Mouse (Mus musculus) cerebellum, postnatal 36 days (tissue): ENCODE results near the gene Smdt1.

Experiments used
- DNase-seq, 2 experiments: peaks; one replicate each; pipeline ENCODE4 v3.0.0; 2021 to 2022; ENCODE audit warnings: mixed read lengths in 2 of 2

Gene Smdt1

DNA sequence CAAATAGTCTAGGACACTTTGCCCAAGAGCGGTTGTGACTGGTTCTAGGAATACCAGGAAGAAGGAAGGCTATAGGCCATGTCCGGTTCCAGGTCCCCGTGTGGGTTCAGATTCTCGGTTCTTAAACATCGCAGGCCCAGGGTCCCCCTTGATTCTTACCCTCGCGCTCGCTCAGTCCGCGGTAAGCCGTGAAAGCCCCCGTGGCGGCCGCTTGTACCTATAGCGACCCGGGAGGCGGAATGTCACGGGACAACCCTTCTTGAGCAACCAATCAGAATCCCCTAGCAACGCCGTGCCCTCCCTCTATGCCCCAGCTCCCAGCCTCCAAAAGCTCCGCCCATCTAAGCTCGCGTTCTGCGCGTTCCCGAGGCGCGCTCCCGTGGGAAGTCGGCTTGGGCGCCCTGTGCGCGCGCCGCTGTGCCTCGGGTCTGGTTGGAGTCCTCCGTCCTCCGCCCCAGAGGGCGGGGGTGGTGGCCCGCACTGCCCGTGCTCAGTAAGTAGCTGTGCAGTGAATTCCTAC is at the start of gene Smdt1, which contains the start of the genes Naga and Pheta2:
TSS of gene Smdt1 (plus strand) at position 367 of the 520 bp plus-strand sequence.
TSS of gene Naga (minus strand) at position 333 of the 520 bp plus-strand sequence.
TSS of gene Pheta2 (plus strand) at position 350 of the 520 bp plus-strand sequence.
- peak; percentile 94 to 97 for DNase-seq

DNA sequence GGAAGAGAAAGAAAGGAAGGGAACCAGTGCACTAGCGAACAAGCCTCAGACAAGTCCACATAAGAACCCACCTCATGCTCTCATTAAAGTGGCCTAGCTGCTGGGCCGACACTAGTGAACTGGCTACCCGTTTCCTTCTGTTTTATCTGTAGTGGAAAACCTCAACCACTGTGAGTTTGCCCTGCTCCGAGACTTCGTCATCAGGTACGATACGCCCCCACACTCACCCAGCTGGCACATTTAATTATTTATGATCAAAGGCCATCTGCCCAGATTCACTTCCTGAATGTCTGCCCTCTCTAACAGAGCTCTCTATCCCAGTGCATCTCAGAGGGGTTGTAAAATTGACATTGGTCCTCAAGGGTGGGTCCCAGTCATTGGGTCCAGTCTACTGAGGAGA is 48.5 kb upstream of the Smdt1 start:
- DNase-seq = no peak

- no peak for DNase-seq
These were observed 45.9 kb upstream of the Smdt1 start for GRCm38 (mm10) chr15:82292851-82293250.

DNA sequence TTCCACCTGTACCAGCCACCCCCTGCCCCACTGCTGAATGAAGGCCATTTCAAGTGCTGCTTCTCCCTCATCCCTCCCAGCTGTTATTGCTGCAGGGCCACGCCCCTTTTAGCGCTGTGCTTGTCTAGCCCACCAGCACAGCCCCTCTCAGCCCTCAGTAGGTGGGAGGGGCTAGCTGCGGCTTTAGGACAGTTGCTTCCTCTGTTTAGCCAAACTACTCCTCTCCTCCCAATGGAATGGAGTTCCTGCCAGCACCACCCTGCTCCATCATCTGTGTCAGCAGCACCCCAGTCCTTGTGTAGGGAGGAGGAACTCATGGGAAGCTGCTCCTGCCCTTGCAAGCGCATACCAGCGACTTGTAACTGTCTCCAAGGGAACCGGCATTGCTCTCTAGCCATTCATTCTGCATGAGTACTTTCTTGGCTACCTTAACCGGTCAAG is 45.5 kb upstream of the Smdt1 start:
- DNase-seq = peak in 1 of 2 experiments; percentile 21

DNA sequence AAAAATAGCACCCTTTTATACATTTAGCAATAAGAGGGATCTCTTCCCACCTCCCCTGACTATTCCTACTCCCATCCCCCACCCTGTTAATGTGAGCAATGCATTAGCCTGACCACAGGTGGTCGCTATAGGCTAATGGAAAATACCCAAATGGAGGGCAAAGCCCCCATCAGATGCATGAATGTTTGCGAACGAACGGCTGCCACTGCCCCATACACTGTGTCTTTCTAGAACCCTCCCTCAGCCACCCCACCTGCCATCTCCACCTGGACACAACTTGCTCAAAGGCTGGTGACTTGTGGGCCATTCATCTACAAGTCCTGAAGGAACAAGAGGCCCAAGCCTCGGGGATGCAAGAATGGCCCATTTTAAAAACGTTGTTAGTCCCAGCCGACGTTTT is 44.7 kb upstream of the Smdt1 start:
- DNase-seq = peak in 1 of 2 experiments; percentile 23

DNA sequence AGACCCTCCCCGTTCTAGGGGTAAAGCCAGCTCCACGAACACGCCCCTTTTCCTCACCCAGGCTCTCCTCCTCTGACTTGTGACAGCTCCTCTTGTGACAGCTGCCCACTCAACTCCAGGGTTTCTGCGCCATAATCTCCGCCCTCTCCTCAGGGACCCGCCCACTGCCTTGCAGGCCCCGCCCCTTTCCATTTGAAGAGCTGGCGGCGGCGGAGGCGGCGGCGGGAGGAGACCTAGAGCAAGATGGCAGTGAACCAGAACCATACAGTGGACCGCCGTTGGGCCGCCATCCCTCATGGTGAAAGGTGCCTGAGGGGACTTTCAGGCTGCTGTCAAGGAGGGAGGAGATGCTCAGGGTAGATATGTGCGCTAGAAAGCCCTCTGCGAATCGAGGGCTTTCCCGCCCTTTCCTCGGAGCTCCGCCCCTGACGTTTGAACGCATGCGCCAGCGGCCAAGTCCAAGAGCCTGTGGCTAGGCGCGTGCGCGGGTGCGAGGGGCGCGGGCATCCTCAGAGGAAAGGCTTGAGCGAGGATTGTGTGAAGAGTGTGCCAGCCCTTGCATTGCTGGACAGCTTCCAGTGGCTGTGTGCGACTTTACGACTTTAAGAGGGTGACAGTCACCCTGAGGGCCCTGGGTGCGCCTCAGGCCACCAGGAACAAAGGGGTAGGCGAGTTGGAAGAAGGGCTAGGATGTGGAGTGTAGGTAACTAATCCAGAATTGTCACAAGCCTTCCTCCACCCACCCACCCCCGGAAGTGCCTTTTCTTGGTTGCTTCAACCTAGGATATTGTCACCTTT is 39.8 kb upstream of the Smdt1 start, which contains the start of gene Wbp2nl:
TSS of gene Wbp2nl (plus strand) at position 191 of the 798 bp plus-strand sequence.
- peak in 1 of 2 experiments; percentile 17 for DNase-seq

DNA sequence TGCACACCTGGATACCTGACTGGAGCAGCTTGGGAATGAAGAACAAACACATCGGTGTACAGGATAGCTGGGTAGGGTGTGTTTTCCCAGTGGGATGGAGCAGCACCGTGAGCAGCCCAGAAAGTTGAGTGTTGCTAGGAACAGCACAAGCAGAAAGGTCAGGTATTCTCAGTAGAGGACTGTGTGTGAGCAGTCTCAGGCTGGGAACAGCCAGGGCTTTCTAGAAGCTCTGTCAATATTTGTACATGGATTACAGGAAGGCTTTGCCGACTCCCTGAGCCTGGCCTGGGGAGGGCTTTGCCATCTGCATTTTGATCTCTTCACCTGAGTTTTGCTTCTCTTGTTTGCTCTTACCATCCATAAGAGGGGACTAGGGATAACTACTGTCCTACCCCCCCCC is 31.7 kb upstream of the Smdt1 start:
- DNase-seq = no peak

DNA sequence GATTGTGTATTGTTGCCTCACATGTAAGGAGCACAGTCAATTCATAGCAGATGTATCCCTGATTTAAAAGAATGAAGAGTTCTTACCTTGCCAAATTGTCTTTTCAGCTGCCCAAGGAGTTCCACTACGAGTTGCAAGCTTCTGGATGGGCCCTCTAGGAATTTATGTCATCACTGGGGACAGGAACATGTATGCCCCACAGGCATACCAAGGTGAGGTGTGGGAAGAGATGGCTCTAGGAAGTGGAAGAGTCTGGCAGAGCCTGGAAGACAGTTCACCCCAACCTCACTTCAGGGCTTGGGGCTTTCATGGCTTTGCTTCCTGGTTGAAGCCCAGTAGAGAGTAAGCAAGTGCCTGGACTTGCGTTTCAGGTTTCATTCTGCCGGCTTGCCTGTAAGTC is 30.3 kb upstream of the Smdt1 start:
- DNase-seq = no peak

DNA sequence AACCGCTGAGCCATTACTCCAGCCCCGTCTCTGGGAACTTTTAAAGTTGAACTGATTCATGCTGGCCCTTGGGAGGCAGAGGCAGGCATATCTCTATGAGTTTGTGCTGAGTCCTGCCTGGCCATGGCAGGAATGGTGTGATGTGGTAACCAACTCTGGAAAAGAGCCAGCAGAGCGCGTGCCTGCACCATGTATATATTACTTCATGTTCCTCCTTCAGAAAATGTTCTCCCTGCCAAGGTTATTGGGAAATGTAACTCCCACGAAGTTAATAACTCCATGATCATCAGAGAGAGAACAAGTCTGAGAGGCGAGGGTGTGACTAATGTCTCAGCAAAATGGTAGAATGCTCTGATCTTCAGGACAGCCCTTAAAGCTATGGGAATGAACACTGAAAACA is 20.9 kb upstream of the Smdt1 start:
- DNase-seq = no peak

DNA sequence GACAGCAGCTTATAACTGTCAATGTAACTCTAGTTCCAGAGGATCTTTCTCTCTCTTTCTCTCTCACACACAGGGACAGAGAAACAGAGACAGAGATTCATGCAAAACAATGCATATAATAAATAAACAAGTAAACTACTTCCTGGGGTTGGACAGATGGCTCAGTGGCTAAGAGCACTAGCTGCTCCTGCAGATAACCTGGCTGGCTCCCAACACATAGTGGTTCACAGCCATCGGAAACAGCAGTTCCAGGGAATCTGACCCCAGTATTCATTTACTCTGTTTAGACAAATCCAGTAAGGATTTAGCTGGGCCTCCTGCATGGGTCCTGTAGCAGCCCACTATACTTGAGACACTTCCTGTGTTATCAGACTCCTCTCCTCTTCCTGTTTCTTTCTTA is 19.1 kb upstream of the Smdt1 start:
- no peak for DNase-seq

DNA sequence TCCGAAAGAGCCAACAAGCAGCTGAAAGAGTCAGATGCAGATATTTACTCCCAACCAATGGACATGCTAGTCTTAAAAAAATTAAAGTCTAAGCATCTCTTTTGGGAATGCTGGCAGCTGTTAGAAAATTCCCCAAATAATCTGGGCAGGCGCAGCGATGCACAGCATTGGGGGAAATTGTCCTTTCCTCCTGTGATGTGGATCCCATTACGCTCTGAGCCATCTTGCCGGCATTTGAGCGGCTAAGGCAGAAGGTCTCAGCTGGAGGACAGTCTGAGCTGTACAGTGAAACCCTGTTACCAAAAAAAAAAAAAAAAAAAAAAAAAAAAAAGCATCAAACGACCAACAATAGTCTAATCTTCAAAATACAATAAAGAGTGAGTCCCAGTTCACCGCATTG is 16.6 kb upstream of the Smdt1 start:
- DNase-seq = no peak

DNA sequence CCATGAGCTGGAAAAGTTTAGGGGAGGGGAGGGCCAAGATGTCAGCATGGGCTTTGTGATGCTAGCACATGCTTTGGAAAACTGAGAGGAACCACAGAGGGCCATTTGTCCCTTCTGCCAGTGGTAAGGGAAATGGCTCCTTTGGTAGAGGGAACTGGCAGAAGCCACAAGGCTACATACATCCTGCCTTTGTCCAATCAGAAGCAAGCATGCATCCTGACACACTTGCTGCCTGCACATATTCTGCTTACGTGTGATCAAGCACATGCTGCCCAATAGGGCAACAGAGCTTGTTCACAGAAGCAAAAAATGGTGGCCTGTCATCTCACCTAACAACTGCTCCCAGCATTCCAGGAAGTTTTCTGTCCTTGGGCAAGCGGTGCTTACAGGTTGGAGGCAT is 13.4 kb upstream of the Smdt1 start:
- DNase-seq = no peak

DNA sequence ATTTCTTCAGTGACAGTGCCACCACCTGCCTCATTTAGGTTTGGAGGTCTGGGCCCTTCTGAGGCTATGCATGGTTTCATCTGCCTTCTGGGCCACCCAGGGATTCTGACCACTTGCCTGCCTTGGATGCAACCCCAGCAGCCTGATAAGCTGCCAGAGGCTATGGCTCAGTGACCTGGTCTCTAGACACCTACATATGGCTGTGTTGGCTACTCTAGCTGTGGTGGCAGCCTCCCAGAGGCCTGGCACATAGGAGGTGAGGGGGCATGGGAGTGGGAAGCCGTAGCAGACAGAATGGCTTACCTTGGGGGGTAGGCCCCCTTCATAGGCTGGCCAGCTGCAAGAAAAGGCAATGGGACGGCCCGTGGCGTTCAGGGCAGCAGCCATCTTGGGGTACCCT is 3.6 kb upstream of the Smdt1 start:
- DNase-seq = peak; percentile 51 to 57

DNA sequence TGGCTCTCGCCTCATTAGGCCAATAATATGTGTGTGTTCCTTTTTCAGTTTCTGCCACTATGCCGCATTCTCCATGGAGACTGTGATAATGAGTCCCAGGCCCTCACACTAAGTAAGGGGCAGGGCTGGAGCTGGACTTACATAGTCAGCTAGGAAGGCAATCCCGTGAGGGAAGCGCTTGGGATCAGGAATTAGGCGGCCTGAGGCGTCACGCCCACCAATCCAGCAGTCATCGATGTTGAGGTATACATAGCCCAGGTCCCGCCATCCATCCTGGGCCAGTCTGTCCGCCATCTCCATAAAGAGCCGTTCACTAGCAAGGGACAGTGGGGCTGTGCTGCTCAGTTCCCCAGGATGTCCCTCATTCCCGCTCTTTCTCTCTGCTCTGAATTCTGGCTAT is 2.1 kb upstream of the Smdt1 start:
- DNase-seq = no peak

- DNase-seq = no peak
These were observed 884 bp upstream of the Smdt1 start for GRCm38 (mm10) chr15:82337875-82338274.

DNA sequence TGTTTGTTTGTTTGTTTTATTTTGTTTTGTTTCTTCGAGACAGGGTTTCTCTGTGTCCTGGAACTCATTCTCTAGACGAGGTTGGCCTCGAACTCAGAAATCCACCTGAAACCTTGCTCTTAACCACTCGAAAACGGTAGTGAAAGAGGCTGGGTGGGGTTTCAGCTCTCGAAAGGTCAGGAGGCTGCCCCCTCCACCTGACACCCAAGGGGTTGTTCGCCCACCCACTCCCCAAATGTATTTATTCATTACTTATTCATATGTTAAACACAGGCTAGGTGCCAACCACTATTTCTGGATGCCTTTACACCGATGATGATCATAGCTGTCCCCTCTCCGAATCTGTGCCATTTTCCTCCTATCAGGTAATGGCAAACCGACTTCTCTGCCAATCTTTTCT is 391 bp downstream of the Smdt1 start:
- no peak for DNase-seq

DNA sequence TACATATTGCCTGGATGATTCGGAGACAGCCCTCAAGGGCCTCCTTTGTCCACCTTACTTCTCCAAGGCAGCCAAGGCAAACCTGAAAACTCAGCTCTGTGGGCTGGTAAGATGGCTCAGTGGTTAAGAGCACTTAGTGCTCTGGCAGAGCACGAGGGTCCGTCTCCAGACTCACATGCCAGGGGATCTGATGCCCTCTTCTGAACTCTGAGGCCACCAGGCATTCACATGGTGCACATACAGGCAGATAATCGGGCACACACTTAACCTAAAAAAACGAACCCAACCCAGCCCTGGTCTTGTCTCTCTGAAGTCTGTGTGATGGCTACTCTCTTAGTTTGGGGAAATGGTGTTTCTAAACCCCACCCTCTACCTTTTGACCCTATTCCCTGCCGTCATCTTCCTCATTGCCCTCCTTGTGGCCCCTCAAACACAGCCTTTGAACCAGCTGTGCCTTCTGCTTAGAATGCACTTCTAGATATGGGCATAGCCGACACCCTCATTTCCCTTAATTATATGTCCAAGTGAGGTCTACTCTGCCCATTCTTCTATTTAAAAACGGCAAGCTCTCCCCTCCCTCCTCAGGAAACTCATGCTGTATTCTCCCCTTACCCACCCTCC is 985 bp downstream of the Smdt1 start:
- DNase-seq = no peak

DNA sequence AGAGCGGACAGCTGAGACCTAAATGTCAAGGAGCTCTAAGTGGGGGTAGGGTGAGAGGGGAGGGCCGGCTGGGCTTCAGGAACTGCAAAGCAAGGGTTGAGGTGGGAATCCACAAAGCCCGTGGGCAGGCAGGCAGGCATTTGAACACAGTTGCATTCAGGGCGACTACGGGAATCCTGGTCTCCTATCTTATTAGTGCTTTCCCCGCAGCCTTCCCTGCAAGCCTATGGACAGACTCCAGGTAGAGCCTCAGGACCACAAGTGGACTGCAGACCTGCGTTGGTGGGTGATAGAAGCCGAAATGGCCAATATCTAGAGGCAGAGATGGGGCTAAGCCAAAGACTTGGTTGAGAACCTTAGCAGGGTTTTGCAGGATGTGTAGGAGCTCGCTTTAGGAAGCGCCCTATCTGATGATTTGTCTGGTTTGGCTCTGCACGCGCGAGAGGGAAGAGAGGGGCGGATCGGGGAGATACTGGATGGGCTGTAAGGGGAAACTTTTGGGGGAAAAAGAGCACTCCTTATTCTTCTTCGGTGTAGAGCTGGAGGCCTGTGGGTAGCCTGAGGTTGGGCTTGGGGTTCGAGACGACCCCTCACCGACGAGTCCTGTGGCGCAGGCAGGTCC is 1.8 kb downstream of the Smdt1 start:
- DNase-seq = no peak

GRCm38 (mm10) chr15:82341036-82341501 is 2.3 kb downstream of the Smdt1 start:
- no peak for DNase-seq

DNA sequence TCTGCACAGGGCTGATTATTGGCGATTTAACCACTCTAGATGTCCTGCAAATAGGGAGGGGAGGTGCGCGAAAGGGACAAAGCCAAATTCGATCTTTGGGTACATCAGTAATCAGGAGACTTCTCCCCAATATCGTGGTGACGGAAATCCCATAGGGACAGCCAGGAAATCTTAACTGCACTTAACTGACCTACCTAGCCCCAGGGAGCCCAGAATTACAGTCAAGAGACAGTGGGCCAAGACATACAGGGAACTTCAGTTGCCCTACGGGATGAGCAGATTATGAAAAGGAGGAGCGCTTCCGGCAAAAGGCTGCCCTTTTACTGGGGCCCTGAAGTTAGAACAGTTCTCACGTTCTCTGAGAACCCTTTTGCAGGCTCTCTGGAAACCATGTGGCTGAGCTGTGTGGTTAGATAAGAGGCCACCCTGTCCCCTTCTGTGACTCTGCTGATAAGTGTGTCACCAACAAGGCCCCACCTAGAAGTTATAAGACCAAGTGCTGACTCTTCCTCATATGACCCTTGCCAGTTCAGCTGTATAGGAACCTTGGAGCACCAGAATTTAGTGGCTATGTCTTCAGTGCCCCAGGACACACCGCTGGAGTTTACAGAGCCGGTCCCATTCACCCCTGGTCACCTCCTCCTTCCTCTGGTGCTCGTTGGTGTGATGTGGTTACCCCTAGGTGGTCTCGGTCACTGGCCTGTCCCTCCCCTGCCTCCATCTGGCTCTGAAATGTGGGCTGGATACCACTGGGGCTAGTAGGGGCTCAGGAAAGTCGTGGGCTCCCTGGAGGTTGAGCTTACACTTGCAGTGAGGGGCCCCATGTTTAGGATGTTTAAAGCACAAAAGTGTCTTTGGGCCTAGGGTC is 3.1 kb downstream of the Smdt1 start:
- DNase-seq = no peak

GRCm38 (mm10) chr15:82342543-82342935 is 3.8 kb downstream of the Smdt1 start:
- no peak for DNase-seq
